23 mouse cellular contexts compared by ENCODE assay signal in genomic region chr3:98934601-98935000, GRCm38 (mm10). TPM values are rescaled to one million over a fixed set of nuclear protein-coding genes. Genes with fewer than 3 reads are reported as not detected.
"Had no signal": no experiment of that assay in that cellular context is flagged by ENCODE, and none has a peak within 500 bp of the region (broad histone marks: within the 10 kb centered on the region; RNA-seq: fewer than 3 reads in every experiment).

No protein-coding gene starts in this region.

- H3K4me3 ChIP-seq: lung, embryonic 15.5 days; megakaryocyte, embryonic 14.5 days; midbrain, embryonic 13.5 days; midbrain, embryonic 15.5 days; neural tube, embryonic 12.5 days had no signal

- H3K27ac ChIP-seq: lung, embryonic 15.5 days; macrophage; midbrain, embryonic 13.5 days; midbrain, embryonic 15.5 days; neural tube, embryonic 12.5 days had no signal

- H3K4me1 ChIP-seq: lung, embryonic 15.5 days; megakaryocyte, embryonic 14.5 days; midbrain, embryonic 13.5 days; midbrain, embryonic 15.5 days; neural tube, embryonic 12.5 days had no signal

- H3K27me3 ChIP-seq: lung, embryonic 15.5 days; megakaryocyte, embryonic 14.5 days; midbrain, embryonic 13.5 days; midbrain, embryonic 15.5 days; neural tube, embryonic 12.5 days had no signal

- H3K36me3 ChIP-seq: lung, embryonic 15.5 days; midbrain, embryonic 13.5 days; midbrain, embryonic 15.5 days; neural tube, embryonic 12.5 days had no signal

- DNase-seq: lung, adult 2 months; lung, postnatal 14 days; lung, postnatal 36 days; right cerebral cortex, postnatal 14 days; right cerebral cortex, postnatal 4 days; spleen, adult 18-20 months; thymus, adult 18-20 months; thymus, postnatal 14 days; thymus, postnatal 36 days had no signal

- H3K4me2 ChIP-seq: lung, embryonic 15.5 days; midbrain, embryonic 11.5 days; midbrain, embryonic 13.5 days; midbrain, embryonic 15.5 days; neural tube, embryonic 12.5 days had no signal

- ATAC-seq: lung, postnatal 0 days; midbrain, embryonic 13.5 days; midbrain, embryonic 15.5 days had no signal

- H3K9me3 ChIP-seq: lung, embryonic 15.5 days; midbrain, embryonic 13.5 days; midbrain, embryonic 15.5 days; neural tube, embryonic 12.5 days had no signal

- H3K9ac ChIP-seq: lung, embryonic 15.5 days; midbrain, embryonic 13.5 days; midbrain, embryonic 15.5 days; neural tube, embryonic 12.5 days had no signal

RNA-seq across cellular contexts. Expression of gene Hao2, which starts 41.6 kb away (rescaled TPM):
- total RNA-seq: megakaryocyte progenitor cell, adult 5-6 weeks; midbrain, postnatal 0 days; monocyte, adult 5-6 weeks; neutrophil, adult 5-6 weeks had no signal
- polyA plus RNA-seq: lung, adult 2 months; lung, postnatal 0 days; macrophage; midbrain, embryonic 11.5 days; midbrain, embryonic 13.5 days; midbrain, embryonic 15.5 days; midbrain, postnatal 0 days; neural tube, embryonic 14.5 days; stomach, embryonic 14.5 days had no signal
